Comparison of ENCODE assay signal across 1 mouse cellular context in the genomic region with DNA sequence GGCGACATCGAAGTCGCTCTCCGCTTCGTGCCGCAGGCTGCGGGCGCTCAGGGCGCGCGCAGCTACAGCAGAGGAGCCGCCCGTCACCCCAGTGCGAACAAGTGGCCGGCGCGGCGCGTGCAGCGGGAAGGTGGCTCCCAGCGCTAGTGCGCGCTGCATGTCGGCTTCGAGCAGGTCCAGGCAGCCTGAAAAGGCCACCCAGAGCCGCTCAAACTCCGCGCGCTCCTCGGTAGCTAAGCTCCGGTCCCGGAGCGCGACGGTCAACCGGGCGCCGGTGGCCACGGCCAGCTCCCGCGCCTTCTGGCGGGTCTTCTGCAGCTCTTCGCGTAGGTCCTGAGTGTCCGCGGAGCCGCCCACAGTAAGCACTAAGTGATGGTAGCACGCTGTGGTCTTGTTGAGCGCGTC.
TF ChIP-seq lines count a peak whose summit lies in the region.

No protein-coding gene starts in this region.

TF ChIP-seq in CH12.LX, 34 proteins besides CTCF, POLR2A, EP300 and RAD21:
- TF ChIP-seq POLR2AphosphoS2 (IDR thresholded peaks at IDR 0.05; ENCODE audit: low read depth, low read length): no peak
